In the genomic region with DNA sequence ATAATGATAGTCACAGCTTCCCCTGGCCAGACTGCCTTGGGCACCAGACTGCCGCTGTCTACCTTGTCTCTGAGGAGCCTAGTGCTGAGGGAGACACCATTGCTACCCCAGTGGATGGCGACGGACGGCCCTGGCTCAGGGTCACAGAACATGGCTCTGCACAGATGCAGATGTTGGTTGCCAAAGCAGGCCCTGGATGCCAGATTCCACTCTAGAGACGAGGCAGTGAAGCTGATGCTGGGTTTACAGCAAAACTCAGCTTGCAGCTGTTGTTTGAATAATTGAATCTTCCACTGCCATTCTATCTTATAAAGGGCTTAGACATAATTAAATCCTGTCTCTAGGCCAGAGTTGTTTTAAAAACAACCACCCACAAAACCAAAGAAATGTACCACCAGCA, we compare ENCODE assay signal across 13 mouse cellular contexts.
A peak's percentile ranks its signal among the peaks of the same experiment; 100 is the strongest.
DNase-seq lines count a peak whose midpoint lies in the region; ATAC-seq and TF ChIP-seq lines count a peak whose summit lies in the region.
"Had no signal": no experiment of that assay in that cellular context is flagged by ENCODE, and none has a peak within 500 bp of the region (broad histone marks: within the 10 kb centered on the region; RNA-seq: fewer than 3 reads in every experiment).

No protein-coding gene starts in this region.

- peaks cover 12% of the 10 kb centered on the region; the same call in 1 of the 2 replicates for H3K4me1 ChIP-seq in kidney, embryonic 16.5 days (ENCODE audit: insufficient read depth, low read length)
- H3K4me1 ChIP-seq in E14TG2a.4 (replicated peaks; ENCODE audit: low read depth, low read length), result peaks cover 56% of the 10 kb centered on the region

- WGBS in kidney, embryonic 16.5 days, result 73% methylated on average over 5 of the region's 5 CpGs

- H3K4me2 ChIP-seq in kidney, embryonic 16.5 days (replicated peaks; ENCODE audit: low read depth, low read length), result no peak overlapping the region
- H3K4me2 ChIP-seq: limb, embryonic 12.5 days had no signal

- no peak for TF ChIP-seq CTCF in E14TG2a.4 (conservative IDR thresholded peaks at IDR 0.05; ENCODE audit: low read length)

- H3K9ac ChIP-seq in kidney, embryonic 16.5 days (replicated peaks; ENCODE audit: low read length), result peak overlapping the region; percentile 22; the same call in 1 of the 2 replicates
- H3K9ac ChIP-seq: limb, embryonic 12.5 days had no signal

- H3K36me3 ChIP-seq in kidney, embryonic 16.5 days (ENCODE audit: insufficient read depth, low read length), result no peaks in the 10 kb centered on the region
- H3K36me3 ChIP-seq in E14TG2a.4 (ENCODE audit: insufficient read depth, low read length), result no peaks in the 10 kb centered on the region
- H3K36me3 ChIP-seq: limb, embryonic 12.5 days had no signal

- DNase-seq in kidney, postnatal 10 days, result no peak
- peak; percentile 63 for DNase-seq in brain, adult 2 months (ENCODE audit: low read depth, low spot score)
- DNase-seq in heart, postnatal 14 days, result peak; percentile 32 to 35
- DNase-seq in embryo, embryonic 9.5 days (ENCODE audit: extremely low spot score), result no peak
- DNase-seq in kidney, adult 9 months, result no peak
- DNase-seq: cerebellum, postnatal 36 days; layer of hippocampus, adult 9-11 months; thymus, postnatal 36 days had no signal

- intact Hi-C loops in heart, postnatal 14 days (cut with DNase I), result no loop called here

- no peaks in the 10 kb centered on the region for H3K9me3 ChIP-seq in kidney, embryonic 16.5 days (ENCODE audit: low read length)
- H3K9me3 ChIP-seq in E14TG2a.4 (ENCODE audit: low read length), result no peaks in the 10 kb centered on the region
- H3K9me3 ChIP-seq: limb, embryonic 12.5 days; megakaryocyte, embryonic 14.5 days had no signal

- ATAC-seq in kidney, embryonic 16.5 days (ENCODE audit: low FRiP score, low TSS enrichment), result no peak

- H3K27ac ChIP-seq in kidney, embryonic 16.5 days (ENCODE audit: low read length), result no peak overlapping the region
- H3K27ac ChIP-seq: limb, embryonic 12.5 days had no signal

- no peaks in the 10 kb centered on the region for H3K27me3 ChIP-seq in kidney, embryonic 16.5 days (ENCODE audit: insufficient read depth, low read length)
- H3K27me3 ChIP-seq in E14TG2a.4 (ENCODE audit: insufficient read depth, low read length), result peaks cover 8% of the 10 kb centered on the region; the same call in 1 of the 2 replicates
- H3K27me3 ChIP-seq: limb, embryonic 12.5 days; megakaryocyte, embryonic 14.5 days had no signal

- H3K4me3 ChIP-seq in kidney, embryonic 16.5 days (ENCODE audit: low read length), result no peak overlapping the region
- peak overlapping the region; percentile 65; the same call in 1 of the 2 replicates for H3K4me3 ChIP-seq in E14TG2a.4 (replicated peaks; ENCODE audit: low read length)
- H3K4me3 ChIP-seq: erythroblast, embryonic 14.5 days; limb, embryonic 12.5 days; megakaryocyte, embryonic 14.5 days had no signal

Comparison
In these comparisons a context has a peak if more than half of its experiments do, and no peak if none do; other contexts are left out.
1. DNase-seq: peak in brain, adult 2 months (single experiment) and heart, postnatal 14 days (2 of 2); none in kidney, postnatal 10 days (single experiment), embryo, embryonic 9.5 days (single experiment) and kidney, adult 9 months (single experiment).